Mouse (Mus musculus) spleen, adult 2 months (tissue): ENCODE measurements around the gene Krtap5-1.
"Not testable (repeated sequence)": the region's sequence is repeated elsewhere in the genome, so short reads cannot be mapped to it uniquely, and the experiment has no call there.

Experiments
- CTCF ChIP-seq: fragments of 200-500 bp; IDR thresholded peaks from 2 replicates; pipeline ENCODE4 v1.5.1; 2011; ENCODE audit warnings: mild to moderate bottlenecking, inconsistent platforms; ENCODE audit not compliant: insufficient read depth, insufficient read length, insufficient replicate concordance; ENCODE audit errors: extremely low read depth
- POLR2A ChIP-seq: fragments of 200-500 bp; IDR thresholded peaks from 2 replicates; pipeline ENCODE4 v1.6.1; 2011; ENCODE audit warnings: low read depth, low read length, inconsistent platforms

- not testable (repeated sequence) for TF ChIP-seq POLR2A, CTCF
Measured at GRCm38 (mm10) chr7:142258254-142258653, 38.7 kb downstream of the Krtap5-1 start, which contains the start of gene Gm2431.
